Mouse (Mus musculus) hindbrain, embryonic 13.5 days (tissue): ENCODE data around the gene Cyp3a59. TPM values are rescaled to one million over a fixed set of nuclear protein-coding genes. Genes with fewer than 3 reads are reported as not detected.
"Not testable (repeated sequence)": the region's sequence is repeated elsewhere in the genome, so short reads cannot be mapped to it uniquely, and the experiment has no call there.

Experiments
- ATAC-seq: fragments of 200-750 bp; cut with Nextera tagmentation; 2 replicates; pipeline ENCODE4 v1.8.0; 2017; ENCODE audit warnings: moderate TSS enrichment; ENCODE audit not compliant: low FRiP score
- H3K27ac ChIP-seq: fragments of 300-500 bp; sonication (generic); 2 replicates; pipeline ENCODE4 v1.5.1; 2015; ENCODE audit warnings: inconsistent platforms, mild to moderate bottlenecking, moderate library complexity
- H3K27me3 ChIP-seq: fragments of 300-500 bp; sonication (generic); 2 replicates; pipeline ENCODE4 v1.6.1; 2015; ENCODE audit warnings: mild to moderate bottlenecking, inconsistent platforms
- H3K36me3 ChIP-seq: fragments of 300-500 bp; sonication (generic); 2 replicates; pipeline ENCODE4 v1.6.1; 2015; ENCODE audit warnings: mild to moderate bottlenecking, inconsistent platforms
- H3K4me1 ChIP-seq: fragments of 300-500 bp; sonication (generic); replicated peaks from 2 replicates; pipeline ENCODE4 v1.6.1; 2015; ENCODE audit warnings: inconsistent platforms
- H3K4me2 ChIP-seq: fragments of 300-500 bp; sonication (generic); 2 replicates; pipeline ENCODE4 v1.6.1; 2015; ENCODE audit warnings: inconsistent platforms, mild to moderate bottlenecking, moderate library complexity
- H3K4me3 ChIP-seq: fragments of 300-500 bp; sonication (generic); 2 replicates; pipeline ENCODE4 v1.5.1; 2015; ENCODE audit warnings: mild to moderate bottlenecking, inconsistent platforms
- H3K9ac ChIP-seq: fragments of 300-500 bp; sonication (generic); 2 replicates; pipeline ENCODE4 v1.6.1; 2015; ENCODE audit warnings: mild to moderate bottlenecking, inconsistent platforms
- H3K9me3 ChIP-seq: fragments of 300-500 bp; sonication (generic); 2 replicates; pipeline ENCODE4 v1.6.1; 2016; ENCODE audit warnings: inconsistent platforms
- WGBS: fragments of 180-500 bp; shearing (Covaris S2); methylation state at CpG from one replicate; pipeline ENCODE4 v1.1.7; 2015; 5-methylcytosine and 5-hydroxymethylcytosine counted together
- polyA plus RNA-seq: library from polyadenylated mRNA; unstranded; fragments of >200 nt; fragmentation: Nextera tagmentation; extraction: Ambion mirVana; gene quantifications from 2 replicates; pipeline ENCODE4 v1.2.1, GENCODE M21; 2015

The Cyp3a59 gene
- polyA plus RNA-seq, result not detected in 2 replicates

DNA sequence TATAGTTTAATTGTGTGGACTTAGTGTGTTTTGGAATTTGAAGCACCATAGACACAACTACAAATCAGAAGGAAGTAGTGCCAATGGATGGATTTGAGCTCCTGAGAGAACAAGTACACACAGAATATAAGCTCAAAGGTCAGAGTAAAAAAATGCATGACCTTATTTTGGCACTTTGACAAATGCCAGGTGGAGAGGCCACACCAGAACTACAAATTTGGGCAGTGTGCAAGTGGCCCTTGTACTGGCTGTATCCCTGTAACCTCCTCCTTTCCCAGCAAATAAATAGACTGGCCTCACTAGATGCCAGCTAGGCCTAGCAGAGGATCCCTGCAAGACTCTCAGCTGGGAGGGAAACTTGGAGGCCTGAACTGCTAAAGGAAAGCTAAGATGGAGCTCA is at the start of gene Cyp3a59:
Cyp3a59 (plus strand) TSS at position 313 of the 400 bp plus-strand sequence.
- not testable (repeated sequence) for H3K4me1 ChIP-seq, H3K27ac ChIP-seq, H3K27me3 ChIP-seq, ATAC-seq, H3K36me3 ChIP-seq, H3K4me2 ChIP-seq, H3K9ac ChIP-seq, H3K4me3 ChIP-seq
- H3K9me3 ChIP-seq, result peaks cover 25% of the 10 kb centered on the region

DNA sequence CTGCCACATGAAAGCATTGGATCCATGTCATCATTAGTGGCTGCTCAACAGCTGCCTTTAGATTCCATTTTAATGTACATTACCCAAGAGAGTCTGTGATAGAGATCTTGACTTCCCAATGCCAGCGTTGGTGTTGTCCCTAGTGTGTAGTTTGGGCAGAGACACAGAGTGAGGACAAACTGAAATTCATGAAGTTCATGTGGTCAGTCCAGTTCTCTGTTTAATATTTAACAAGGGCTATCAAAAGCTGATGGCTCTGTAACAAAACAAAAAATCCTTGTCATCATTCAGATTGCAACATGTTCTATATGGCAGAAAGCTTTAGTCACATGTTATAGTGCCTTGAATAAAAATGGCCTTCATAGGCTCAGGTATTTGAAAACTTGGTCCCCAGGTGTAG is 9.0 kb upstream of the Cyp3a59 start:
- ATAC-seq, result no peak
- no peaks in the 10 kb centered on the region for H3K36me3 ChIP-seq
- H3K4me1 ChIP-seq, result no peaks in the 10 kb centered on the region
- H3K9ac ChIP-seq, result no peak overlapping the region
- no peak overlapping the region for H3K4me2 ChIP-seq
- no peak overlapping the region for H3K4me3 ChIP-seq
- no peak overlapping the region for H3K27ac ChIP-seq
- no peaks in the 10 kb centered on the region for H3K27me3 ChIP-seq
- H3K9me3 ChIP-seq, result peaks cover 25% of the 10 kb centered on the region
- 71% methylated on average over 1 of the region's 1 CpGs for WGBS

DNA sequence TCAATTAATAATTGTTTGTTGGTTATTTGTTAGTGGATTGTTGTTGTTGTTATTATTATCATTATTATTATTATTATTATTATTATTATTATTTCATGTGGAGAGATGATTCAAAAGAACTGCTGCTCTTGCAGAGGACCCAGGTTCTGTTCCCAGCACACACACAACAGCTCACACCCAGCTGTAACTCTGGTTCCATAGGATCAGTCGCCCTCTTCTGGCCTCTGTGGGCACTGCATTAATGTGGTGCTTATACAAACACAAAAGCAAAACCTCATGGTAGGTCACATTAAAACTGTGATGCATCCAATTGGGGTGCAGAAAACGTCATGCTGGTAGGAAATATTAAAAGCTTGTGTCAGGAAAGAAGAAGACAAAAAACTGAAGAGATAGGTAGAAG is 68.8 kb downstream of the Cyp3a59 start:
- Histone ChIP-seq H3K4me3 (no peak overlapping the region), H3K9ac (no peak overlapping the region), H3K27me3 (no peaks in the 10 kb centered on the region), H3K4me2 (no peak overlapping the region), H3K36me3 (no peaks in the 10 kb centered on the region), H3K9me3 (peaks cover 14% of the 10 kb centered on the region), H3K27ac (no peak overlapping the region), H3K4me1 (no peaks in the 10 kb centered on the region)
- 37% methylated on average over 2 of the region's 2 CpGs for WGBS
- ATAC-seq, result no peak

DNA sequence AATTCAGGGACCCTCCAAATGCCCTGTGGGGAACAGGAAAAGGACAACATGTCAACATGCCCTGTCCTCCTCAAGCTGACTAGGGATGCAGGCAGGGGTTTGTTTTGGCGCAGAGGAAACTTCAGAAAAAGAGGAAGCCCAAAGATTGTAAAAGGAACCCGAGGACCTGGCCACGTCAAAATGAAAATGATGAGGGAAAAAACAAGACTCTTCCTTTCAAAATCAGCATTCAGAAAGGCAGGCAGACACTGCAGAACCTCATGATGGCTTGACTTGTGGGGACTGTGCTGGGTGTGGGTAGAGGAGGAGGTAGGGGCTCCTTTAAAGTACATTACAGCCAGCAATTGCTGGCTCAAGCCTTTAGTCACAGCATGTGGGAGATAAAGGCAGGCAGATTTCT is 71.4 kb downstream of the Cyp3a59 start:
- H3K9me3 ChIP-seq, result peaks cover 12% of the 10 kb centered on the region
- H3K27me3 ChIP-seq, result no peaks in the 10 kb centered on the region
- H3K9ac ChIP-seq, result no peak overlapping the region
- H3K4me1 ChIP-seq, result no peaks in the 10 kb centered on the region
- 71% methylated on average over 3 of the region's 3 CpGs for WGBS
- no peak for ATAC-seq
- no peak overlapping the region for H3K4me2 ChIP-seq
- no peak overlapping the region for H3K4me3 ChIP-seq
- no peaks in the 10 kb centered on the region for H3K36me3 ChIP-seq
- no peak overlapping the region for H3K27ac ChIP-seq

DNA sequence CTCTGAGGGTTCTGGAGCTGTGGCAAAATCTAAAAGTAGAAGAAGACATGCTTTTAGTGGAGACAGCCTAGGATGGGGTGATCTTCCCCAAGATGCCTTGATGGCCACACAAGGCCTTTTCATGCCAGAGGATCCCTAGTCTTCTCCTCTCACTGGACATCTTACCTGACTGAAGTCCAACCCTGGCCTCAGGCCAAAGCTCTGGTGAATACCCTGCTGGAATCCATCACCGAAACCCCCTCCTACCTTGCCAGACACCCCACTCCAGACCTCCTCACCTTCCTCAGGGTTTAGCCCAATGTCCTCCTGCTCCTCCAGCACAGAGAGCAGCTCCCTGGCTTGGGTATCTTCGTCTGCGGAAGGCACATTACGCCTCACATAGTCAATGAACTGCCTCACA is 79.3 kb downstream of the Cyp3a59 start:
- H3K27me3 ChIP-seq, H3K36me3 ChIP-seq, H3K27ac ChIP-seq, H3K9me3 ChIP-seq, H3K4me3 ChIP-seq, H3K4me1 ChIP-seq, H3K9ac ChIP-seq, ATAC-seq, H3K4me2 ChIP-seq: not testable (repeated sequence)
- WGBS, result 96% methylated on average over 4 of the region's 4 CpGs

DNA sequence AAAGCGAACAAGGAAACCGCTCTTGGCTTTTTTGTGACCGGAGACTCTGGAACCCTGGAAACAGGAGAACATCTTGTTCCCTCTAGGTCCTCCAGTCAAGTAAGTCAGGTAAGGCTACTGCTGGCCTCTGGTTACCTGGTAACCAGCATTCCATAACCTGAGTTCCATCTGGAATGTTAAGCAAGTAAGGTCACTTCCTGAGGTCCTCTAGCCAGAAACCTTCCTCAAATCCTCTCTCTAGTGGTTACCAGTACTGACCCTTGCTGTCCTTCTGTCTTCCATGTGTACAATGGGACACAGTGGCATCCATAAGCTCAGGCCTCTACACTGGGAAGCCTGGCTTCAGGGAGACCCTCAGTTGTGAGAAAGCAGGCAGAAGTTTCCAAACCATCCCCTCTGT is 81.4 kb downstream of the Cyp3a59 start, which contains the start of gene Gm5565:
Gm5565 (minus strand) TSS at position 101 of the 400 bp plus-strand sequence.
- not testable (repeated sequence) for H3K27ac ChIP-seq, H3K27me3 ChIP-seq, ATAC-seq, H3K9ac ChIP-seq, H3K4me1 ChIP-seq, H3K36me3 ChIP-seq, H3K4me2 ChIP-seq, H3K9me3 ChIP-seq, H3K4me3 ChIP-seq
- WGBS, result 99% methylated on average over 3 of the region's 3 CpGs

Other genes with a start within 250 kb of the Cyp3a59 start
- not detected in 2 replicates for gene Cyp3a11, start 199.3 kb upstream of the Cyp3a59 start, polyA plus RNA-seq
- not detected in 2 replicates for gene Cyp3a25, start 69.6 kb upstream of the Cyp3a59 start, polyA plus RNA-seq
- gene Gm5565, start 81.3 kb downstream of the Cyp3a59 start, polyA plus RNA-seq, result not detected in 2 replicates
- not detected in 2 replicates for gene Gm6309, start 91.5 kb downstream of the Cyp3a59 start, polyA plus RNA-seq
- not detected in 2 replicates for gene 1700001J03Rik, start 106.0 kb downstream of the Cyp3a59 start, polyA plus RNA-seq
- gene Rnf6, start 142.3 kb downstream of the Cyp3a59 start, polyA plus RNA-seq, result 25.2 and 26.6 TPM in 2 replicates
- gene Cdk8, start 152.0 kb downstream of the Cyp3a59 start, polyA plus RNA-seq, result 17.5 and 20.1 TPM in 2 replicates